Mouse (Mus musculus) B cell, adult 2 months (primary cell): Measurements from ENCODE around the gene Zdhhc25.
A peak's percentile ranks its signal among the peaks of the same experiment; 100 is the strongest.

Experiments used
- DNase-seq, 2 experiments: peaks; one replicate each; pipeline ENCODE4 v3.0.0; 2022

Zdhhc25 gene

DNA sequence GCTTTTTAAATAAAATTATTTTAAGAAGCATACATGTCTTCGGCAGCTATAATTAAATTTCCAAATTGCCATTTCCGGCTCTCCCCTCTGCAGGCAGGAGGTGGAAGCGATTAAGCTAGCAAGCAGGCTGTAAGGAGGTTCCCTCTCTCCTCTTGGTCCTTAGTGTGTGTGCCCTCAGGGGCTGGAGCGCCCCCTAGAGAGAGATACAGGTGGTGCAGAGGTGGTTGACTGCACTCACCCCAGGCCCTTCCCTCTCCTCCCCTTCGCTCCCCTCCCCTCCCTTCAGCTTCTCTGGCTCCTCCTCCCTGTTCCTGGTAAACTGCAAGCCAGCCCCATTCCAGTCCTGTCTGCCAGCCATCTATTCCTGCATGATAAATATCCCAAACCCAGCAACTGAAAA, 35.1 kb downstream of the Zdhhc25 start:
- no peak for DNase-seq

- DNase-seq: peak; percentile 54 to 58
Measured at GRCm38 (mm10) chr15:88651019-88651418, 50.9 kb downstream of the Zdhhc25 start.
